Mouse (Mus musculus) bone marrow, adult 2 months (tissue): Measurements from ENCODE around the gene Rai14.

ENCODE experiments used
- CTCF ChIP-seq: fragments of 200-500 bp; IDR thresholded peaks from 2 replicates; pipeline ENCODE4 v1.5.1; 2011; ENCODE audit warnings: low read length, control low read depth; ENCODE audit not compliant: control insufficient read depth, insufficient read depth
- POLR2A ChIP-seq: fragments of 200-500 bp; IDR thresholded peaks from 2 replicates; pipeline ENCODE4 v1.6.1; 2011; ENCODE audit warnings: low read depth, mild to moderate bottlenecking, control low read depth, low read length, borderline replicate concordance; ENCODE audit not compliant: control insufficient read depth

- TF ChIP-seq CTCF: no peak
- no peak for TF ChIP-seq POLR2A
Observed at GRCm38 (mm10) chr15:10731398-10731797, 17.0 kb upstream of the Rai14 start.
